Mouse (Mus musculus): ENCODE results near the gene Birc2.

The Birc2 gene

DNA sequence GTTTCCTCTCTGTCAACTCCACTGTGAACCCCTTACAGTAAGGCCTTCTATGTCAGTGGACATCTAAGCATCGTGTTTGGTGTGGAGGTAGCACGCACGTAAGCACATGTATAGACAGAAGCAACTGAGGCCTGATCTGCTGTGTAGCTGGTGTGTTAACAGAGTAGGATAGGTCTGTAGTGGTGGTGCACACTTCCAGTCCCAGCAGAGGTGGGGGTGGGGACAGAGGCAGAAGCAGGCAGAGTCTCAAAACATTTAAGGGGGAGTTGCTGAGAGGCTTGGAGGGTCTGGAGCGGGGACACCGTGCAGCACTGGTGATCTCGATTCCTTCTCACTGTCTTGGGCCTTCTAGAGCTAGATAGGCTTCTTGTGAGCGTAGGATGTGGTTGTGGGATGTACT is 50.8 kb downstream of the Birc2 start:
- in situ Hi-C loops (cut with MboI, MseI): no loop called here

DNA sequence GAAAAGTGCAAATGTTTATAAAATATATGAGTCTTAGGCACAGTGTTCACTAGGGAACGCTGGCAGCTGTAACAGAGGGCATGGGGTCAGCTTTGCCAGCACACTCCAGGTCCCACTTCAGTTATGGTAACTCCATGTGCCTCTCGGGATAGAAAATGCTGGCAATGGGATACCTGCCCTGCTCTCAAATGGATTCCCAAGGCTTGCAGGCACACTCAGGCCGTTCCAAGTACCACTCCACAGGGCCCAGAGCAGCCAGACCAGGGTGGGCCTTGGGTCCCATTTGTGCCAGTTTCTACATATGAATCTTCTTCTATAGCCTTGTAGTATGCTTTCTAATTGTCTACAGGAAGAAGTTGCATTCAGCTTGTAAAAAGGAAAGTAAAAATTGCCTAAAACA is 51.5 kb downstream of the Birc2 start:
- in situ Hi-C loops (cut with MboI, MseI): no loop called here

DNA sequence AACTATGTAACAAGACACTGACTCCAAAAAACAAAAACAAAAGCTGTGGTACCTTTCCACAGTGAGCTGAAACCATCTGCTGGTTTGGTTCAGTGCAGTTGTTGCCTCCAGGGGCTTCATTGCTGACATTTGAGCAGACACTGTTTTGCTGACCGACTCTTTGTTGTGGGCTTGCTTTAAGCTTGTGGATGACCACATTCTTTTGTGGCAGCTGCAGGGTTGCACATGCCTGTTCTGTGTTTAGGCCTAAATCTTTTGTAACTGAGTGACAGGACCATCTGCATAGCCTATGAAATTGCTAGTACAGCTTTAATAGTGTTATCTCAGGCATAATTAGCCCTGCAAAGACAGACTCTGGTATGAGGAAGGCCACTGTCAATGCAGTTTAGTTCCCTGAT is 52.2 kb downstream of the Birc2 start:
- in situ Hi-C loops (cut with MboI, MseI): no loop called here

DNA sequence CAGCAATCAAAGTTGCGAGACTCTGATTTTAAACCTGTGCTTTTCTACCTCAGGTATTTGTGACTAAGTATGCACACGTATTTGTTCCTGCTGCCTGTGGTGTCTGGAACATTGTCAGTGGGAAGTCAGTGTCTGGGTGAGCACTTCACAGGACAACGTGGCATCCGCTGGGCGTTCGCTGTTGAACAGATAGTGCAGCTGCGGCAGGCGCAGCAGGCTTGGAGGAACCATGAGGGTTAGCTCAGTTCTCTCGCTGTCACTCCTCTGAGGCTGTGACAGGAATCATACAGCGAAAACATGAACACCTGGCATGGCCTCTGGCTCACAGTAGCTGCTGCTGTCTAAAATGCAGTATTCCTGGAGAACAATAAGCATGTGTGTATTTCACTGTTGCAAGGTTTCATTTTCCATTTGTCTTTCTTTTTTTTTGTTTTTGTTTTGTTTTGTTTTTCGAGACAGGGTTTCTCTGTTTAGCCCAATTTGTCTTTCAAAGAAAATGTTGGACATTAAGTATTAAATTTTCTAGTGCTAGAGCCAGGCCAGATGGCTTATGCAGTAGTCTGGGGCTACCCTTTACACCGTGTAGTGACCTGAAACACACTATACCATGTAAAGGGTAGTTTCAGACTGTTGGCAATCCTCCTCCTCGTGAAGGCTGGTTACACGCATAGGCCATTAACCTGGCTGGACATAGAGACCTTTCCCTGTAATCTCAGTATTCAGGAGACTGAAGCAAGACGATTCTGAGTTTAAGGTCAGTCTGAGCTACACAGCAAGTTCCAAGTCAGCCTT is 52.8 kb downstream of the Birc2 start:
- in situ Hi-C loops (cut with MboI, MseI): no loop called here

DNA sequence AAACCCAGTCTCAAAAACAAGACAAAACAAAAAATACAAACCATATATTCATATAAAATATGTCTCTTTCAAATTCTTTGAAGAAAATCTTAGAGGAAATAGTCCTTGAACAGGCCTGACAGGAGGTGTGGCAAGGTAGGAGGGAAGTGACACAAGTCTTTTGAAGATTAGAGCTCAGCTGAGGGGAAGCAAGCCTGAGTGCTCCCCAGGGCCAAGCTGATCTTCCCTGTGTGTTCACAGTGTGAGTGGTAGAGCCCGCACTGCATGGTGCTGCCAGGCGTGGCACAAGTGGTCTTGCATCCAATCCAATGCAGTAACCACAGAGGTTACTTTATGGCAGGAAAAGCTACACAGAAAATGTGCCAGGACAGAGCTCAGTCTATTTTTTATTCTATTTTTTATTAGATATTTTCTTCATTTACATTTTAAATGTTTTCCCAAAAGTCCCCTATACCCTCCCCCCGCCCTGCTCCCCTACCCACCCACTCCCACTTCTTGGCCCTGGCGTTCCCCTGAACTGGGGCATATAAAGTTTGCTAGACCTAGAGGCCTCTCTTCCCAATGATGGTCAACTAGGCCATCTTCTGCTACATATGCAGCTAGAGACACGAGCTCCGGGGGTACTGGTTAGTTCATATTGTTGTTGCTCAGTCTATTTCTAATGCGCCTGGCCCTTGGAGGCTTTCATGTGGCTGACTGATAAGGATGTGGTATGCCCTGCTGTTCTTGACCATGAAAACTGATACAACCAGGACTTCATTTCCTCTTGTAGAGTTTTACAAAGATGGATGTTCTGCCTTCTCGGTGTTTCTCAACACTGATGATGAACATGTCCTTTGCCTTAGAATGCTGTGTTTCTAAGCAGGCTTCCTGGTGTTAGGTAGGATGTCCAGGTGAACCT is 56.4 kb downstream of the Birc2 start:
- in situ Hi-C loops (cut with MboI, MseI): no loop called here

DNA sequence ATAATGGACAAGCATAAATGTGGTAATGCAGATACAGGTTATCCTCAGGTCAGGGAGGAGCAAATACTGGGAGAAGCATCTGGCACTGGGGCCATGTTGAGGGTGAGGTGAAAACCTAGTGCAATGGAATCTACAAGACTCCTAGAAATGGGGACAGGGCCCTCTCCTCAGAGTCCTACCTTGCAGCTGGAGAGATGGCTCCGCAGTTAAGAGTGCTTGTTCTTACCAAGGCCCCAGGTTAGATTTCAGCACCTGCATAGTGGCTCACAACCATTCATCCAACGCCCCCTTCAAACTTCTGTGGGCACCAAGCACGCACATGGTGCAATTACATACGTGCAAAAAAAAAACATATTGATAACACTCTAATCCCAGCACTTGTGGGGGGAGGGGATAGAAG is 57.1 kb downstream of the Birc2 start:
- in situ Hi-C loops (cut with MboI, MseI): no loop called here

DNA sequence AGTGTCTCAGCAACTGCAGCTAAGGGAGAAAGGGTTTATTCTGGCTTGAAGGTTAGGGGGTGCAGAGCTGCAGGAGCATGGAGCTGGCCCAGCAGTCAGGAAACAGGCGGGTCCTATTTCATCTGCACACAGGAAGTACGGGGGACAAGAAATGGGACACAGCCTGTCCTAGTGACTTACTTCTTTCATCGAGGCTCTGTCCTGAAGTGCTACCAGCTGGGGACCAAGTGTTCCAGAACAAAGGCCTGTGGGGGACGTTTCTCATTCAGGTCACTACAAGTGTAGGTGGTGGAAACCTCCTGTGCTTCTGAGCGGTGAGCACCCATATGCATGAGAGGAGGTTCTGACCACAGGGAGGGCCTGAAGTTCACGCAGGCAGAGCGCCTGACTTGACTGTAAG is 58.1 kb downstream of the Birc2 start:
- in situ Hi-C loops (cut with MboI, MseI): no loop called here

DNA sequence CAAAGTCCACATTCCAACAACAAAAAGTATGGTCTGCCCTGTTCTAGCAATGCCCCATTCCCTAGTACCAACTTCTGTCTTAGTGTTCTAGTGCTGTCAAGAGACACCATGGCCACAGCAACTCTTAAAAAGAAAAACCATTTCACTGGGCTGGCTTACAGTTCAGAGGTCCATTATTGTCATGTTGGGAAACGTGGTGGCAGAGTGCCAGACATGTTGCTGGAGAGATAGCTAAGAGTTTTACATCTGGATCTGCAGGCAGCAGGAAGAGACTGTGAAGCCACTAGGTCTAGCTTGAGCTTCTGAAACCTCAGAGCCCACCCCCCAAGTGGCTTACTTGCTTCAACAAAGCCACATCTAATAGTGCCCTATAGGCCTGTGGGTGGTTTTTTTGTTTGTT is 59.2 kb downstream of the Birc2 start:
- in situ Hi-C loops (cut with MboI, MseI): no loop called here

DNA sequence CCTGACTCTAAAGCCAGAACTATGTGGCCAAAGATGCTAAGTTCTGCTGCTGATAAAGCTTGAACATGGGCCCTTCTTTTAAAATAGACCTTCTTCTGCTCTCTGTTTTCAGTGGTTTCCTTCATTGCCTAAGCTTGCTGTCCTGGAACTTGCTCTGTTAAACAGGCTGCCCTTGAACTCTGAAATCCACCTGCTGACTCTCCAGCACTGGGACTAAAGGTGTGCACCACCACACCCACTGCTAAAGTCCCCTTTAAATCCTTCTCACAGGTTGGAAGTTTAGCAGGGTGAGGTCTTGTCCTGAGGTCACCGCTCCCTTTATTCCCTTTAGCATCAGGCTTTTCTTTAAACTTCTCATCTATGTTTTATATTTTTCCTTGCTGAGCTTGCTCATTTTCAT is 59.9 kb downstream of the Birc2 start:
- in situ Hi-C loops (cut with MboI, MseI): no loop called here

DNA sequence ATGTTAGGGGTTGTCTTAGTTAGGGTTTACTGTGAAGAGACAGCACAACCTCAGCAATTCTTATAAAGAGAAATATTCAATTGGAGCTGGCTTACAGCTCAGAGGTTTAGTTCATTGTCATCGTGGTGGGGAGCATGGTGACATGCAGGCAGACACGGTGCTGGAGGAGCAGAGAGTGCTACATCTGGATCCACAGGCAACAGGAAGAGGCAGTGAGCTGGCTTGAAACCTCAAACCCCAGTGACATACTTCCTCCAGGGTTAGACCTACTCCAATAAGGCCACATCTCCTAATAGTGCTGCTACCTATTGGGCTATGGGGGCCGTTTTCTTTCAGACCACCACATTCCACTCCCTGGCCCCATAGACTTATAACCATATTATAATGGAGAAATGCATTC is 60.9 kb downstream of the Birc2 start:
- in situ Hi-C loops (cut with MboI, MseI): no loop called here

DNA sequence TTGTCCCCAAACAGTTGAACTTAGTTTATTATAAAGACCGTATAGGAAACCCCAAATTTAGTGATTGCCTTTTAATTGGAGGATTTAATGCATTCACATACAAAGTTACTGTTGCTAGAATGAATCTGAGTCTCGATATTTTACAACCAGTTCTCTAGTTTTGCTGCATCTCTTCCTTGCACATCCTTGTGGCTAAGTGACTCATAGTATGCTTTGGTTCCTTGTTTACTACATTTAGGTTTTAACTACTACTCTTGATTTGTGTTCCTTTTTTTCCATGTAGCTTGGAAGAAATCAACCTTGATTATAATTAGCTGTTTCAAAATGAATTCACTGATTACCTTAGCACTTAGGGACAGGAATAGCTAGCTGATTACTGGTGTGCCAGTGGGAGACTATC is 61.9 kb downstream of the Birc2 start:
- in situ Hi-C loops (cut with MboI, MseI): no loop called here

DNA sequence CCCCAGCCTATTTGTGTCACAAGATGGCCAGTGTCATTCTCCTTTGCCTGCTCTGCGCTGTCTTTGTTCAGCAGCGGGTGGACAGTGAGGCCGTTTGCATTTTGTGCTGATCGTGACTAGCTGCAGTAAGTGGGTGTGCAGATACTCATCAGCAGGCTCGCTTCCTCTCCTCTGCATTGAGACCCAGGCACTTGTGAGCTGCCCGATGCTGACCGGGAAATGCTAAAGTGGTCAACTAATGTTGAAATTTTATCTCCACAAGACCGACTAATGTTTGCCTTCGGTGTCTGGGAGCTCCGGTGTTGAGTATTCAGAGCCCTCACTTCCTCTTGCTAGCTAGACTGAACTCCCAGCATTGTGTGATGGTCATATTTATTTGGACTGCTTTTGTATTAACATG is 62.3 kb downstream of the Birc2 start:
- in situ Hi-C loops (cut with MboI, MseI): loop anchor here (5.0 kb wide), 1 partner anchor 48 kb away; no protein-coding TSS in a partner anchor

DNA sequence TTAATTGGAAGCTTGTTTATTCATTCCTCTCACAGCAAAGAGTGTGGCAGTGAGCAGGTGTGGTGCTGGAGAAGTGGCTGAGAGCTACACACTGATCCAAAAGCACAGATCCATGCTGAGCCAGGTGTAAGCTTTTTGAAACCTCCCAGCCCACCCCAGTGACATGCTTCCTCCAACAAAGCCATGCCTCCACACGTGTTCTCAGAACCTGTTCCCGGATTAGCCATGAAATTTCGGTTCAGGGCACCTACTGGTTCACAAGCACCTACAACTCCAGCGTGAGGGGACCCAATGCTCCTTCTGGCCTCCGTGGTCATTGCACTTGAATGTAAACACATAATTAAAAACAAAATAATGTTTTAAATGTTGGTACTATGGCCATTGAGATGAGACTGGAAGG is 63.2 kb downstream of the Birc2 start:
- in situ Hi-C loops (cut with MboI, MseI): loop anchor here (5.0 kb wide), 1 partner anchor 49 kb away; no protein-coding TSS in a partner anchor

DNA sequence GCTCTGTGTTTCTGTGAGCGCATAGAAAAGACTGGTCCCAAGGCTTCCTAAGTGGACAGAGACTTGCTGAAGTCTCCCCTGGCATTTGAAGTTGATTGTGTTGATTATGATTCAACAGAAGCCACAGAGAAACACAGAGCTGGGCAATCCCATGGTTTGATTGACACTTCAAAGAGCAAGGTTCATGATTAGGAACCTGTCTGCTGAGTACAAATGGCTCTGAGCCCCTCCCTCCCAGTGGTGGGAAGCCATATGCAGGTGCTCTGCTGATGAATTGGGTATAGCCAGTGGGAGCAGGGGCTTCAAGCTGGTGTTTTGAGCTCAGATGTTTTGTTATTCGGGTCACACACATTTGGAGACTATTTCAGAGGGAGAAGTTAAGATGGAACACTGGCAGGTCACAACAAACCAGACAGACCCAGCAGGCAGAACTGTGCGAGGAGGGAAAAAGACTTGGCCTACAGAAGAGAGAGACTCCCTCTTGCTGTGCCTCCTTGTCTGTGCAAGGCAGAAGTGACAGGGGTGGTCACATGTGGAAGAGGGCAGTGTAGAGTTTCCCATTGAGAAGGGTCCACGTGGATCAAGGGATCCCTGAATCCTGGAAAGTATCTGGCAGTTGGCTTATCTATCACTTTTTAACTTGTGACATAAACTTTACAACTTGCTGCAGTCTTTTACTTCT is 64.0 kb downstream of the Birc2 start:
- in situ Hi-C loops (cut with MboI, MseI): loop anchor here (5.0 kb wide), 1 partner anchor 49 kb away; no protein-coding TSS in a partner anchor

DNA sequence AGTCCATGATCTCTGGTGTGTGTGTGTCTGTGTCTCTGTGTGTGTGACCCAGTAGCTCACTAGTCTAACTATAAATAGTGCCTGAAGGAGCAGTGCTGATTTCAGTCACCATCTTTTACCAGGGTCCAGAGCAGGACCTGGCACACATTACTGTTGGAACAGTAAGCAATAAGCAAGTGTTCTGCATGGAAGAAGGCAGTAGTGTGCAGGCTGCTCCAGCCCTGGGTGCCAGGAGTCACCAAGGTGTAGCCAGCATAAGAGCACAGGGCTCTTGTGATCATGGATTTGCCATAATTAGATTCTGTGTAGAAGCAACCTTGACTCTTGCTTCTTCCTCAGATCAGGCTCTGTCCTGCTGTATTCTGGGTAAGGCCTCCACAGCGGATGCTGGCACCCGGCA is 64.5 kb downstream of the Birc2 start:
- in situ Hi-C loops (cut with MboI, MseI): loop anchor here (5.0 kb wide), 1 partner anchor 50 kb away; no protein-coding TSS in a partner anchor

DNA sequence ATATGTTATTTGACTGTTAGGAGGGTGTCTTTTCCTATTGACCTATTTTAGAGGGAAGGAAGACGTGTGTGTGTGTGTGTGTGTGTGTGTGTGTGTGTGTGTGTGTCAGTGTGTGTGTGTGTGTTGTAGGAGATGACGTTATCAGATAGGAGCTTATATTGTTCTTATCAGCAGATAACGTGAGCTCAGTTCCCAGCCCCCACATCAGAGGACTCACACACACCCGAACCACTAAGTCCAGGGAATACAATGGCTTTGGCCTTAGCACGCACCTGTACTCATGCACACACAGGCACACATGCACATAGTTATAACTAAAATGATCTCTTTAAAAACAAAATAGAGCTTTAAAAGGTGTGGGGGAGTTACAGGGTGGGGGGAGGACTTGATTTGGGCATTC is 67.4 kb downstream of the Birc2 start:
- in situ Hi-C loops (cut with MboI, MseI): no loop called here

DNA sequence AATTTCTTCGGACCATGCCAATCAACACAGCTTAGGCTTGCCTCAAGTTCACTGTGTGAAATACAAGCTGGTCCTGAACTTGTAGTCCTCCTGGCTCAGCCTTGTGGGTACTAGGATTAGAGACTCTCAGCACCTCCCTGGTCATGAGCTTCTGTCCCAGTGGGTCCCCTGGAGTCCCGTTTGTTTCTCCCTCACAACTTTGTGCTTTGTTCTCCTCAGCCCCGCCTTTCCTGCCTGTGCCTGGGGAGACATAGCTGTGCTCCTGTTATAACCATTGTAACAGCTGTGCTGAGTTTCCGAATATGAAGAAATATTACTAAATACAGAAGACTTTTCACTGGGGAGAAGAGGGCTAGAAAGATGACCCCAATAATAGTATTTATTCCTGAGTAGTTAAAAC is 67.8 kb downstream of the Birc2 start:
- in situ Hi-C loops (cut with MboI, MseI): no loop called here
